Mouse (Mus musculus): ENCODE data around the gene Cul7. TPM values are rescaled to one million over a fixed set of nuclear protein-coding genes. Genes with fewer than 3 reads are reported as not detected.
A peak's percentile ranks its signal among the peaks of the same experiment; 100 is the strongest.

Gene Cul7
- polyA plus RNA-seq (2012; ENCODE audit: insufficient read depth, insufficient read length, missing spikeins): 8.9 and 13.8 TPM in 2 replicates

GRCm38 (mm10) chr17:46650232-46651031 lies at the start of gene Cul7:
Gene Cul7 (plus strand): TSS chr17:46650337.
- Histone ChIP-seq H3K4me1 (ENCODE audit: control insufficient read depth, insufficient read depth, insufficient read length, low read length) (peaks cover 12% of the 10 kb centered on the region), H3K27ac (replicated peaks; ENCODE audit: low read depth, low read length) (peak within 1 kb of the TSS; percentile 88), H3K4me3 (ENCODE audit: insufficient read depth, low read depth, low read length) (peak within 1 kb of the TSS; percentile 79)

- no peak overlapping the region for H3K27ac ChIP-seq (replicated peaks; ENCODE audit: low read depth, low read length)
- no peaks in the 10 kb centered on the region for H3K4me1 ChIP-seq (ENCODE audit: control insufficient read depth, insufficient read depth, insufficient read length, low read length)
- no peak overlapping the region for H3K4me3 ChIP-seq (ENCODE audit: insufficient read depth, low read depth, low read length)
Observed at GRCm38 (mm10) chr17:46600569-46600968, 49.6 kb upstream of the Cul7 start.

- Histone ChIP-seq H3K4me1 (ENCODE audit: control insufficient read depth, insufficient read depth, insufficient read length, low read length) (no peaks in the 10 kb centered on the region), H3K27ac (replicated peaks; ENCODE audit: low read depth, low read length) (no peak overlapping the region), H3K4me3 (ENCODE audit: insufficient read depth, low read depth, low read length) (no peak overlapping the region)
Observed at GRCm38 (mm10) chr17:46602212-46602611, 47.9 kb upstream of the Cul7 start.

GRCm38 (mm10) chr17:46603229-46603628 lies 46.9 kb upstream of the Cul7 start:
- Histone ChIP-seq H3K4me3 (ENCODE audit: insufficient read depth, low read depth, low read length) (no peak overlapping the region), H3K27ac (replicated peaks; ENCODE audit: low read depth, low read length) (no peak overlapping the region), H3K4me1 (ENCODE audit: control insufficient read depth, insufficient read depth, insufficient read length, low read length) (no peaks in the 10 kb centered on the region)

GRCm38 (mm10) chr17:46605126-46605525 lies 45.0 kb upstream of the Cul7 start:
- H3K4me1 ChIP-seq (ENCODE audit: control insufficient read depth, insufficient read depth, insufficient read length, low read length): no peaks in the 10 kb centered on the region
- no peak overlapping the region for H3K4me3 ChIP-seq (ENCODE audit: insufficient read depth, low read depth, low read length)
- H3K27ac ChIP-seq (replicated peaks; ENCODE audit: low read depth, low read length): no peak overlapping the region

- no peak overlapping the region for H3K4me3 ChIP-seq (ENCODE audit: insufficient read depth, low read depth, low read length)
- no peak overlapping the region for H3K27ac ChIP-seq (replicated peaks; ENCODE audit: low read depth, low read length)
- no peaks in the 10 kb centered on the region for H3K4me1 ChIP-seq (ENCODE audit: control insufficient read depth, insufficient read depth, insufficient read length, low read length)
Observed at GRCm38 (mm10) chr17:46605987-46606386, 44.1 kb upstream of the Cul7 start.

- H3K27ac ChIP-seq (replicated peaks; ENCODE audit: low read depth, low read length): peak overlapping the region; percentile 57; the same call in 1 of the 2 replicates
- H3K4me3 ChIP-seq (ENCODE audit: insufficient read depth, low read depth, low read length): peak overlapping the region; percentile 50
- H3K4me1 ChIP-seq (ENCODE audit: control insufficient read depth, insufficient read depth, insufficient read length, low read length): no peaks in the 10 kb centered on the region
Observed at GRCm38 (mm10) chr17:46609721-46610514, 40.2 kb upstream of the Cul7 start.

GRCm38 (mm10) chr17:46611316-46611715 lies 38.8 kb upstream of the Cul7 start:
- Histone ChIP-seq H3K4me1 (ENCODE audit: control insufficient read depth, insufficient read depth, insufficient read length, low read length) (no peaks in the 10 kb centered on the region), H3K27ac (replicated peaks; ENCODE audit: low read depth, low read length) (no peak overlapping the region), H3K4me3 (ENCODE audit: insufficient read depth, low read depth, low read length) (no peak overlapping the region)

- H3K27ac ChIP-seq (replicated peaks; ENCODE audit: low read depth, low read length): no peak overlapping the region
- H3K4me3 ChIP-seq (ENCODE audit: insufficient read depth, low read depth, low read length): no peak overlapping the region
- H3K4me1 ChIP-seq (ENCODE audit: control insufficient read depth, insufficient read depth, insufficient read length, low read length): no peaks in the 10 kb centered on the region
Observed at GRCm38 (mm10) chr17:46612189-46612588, 37.9 kb upstream of the Cul7 start.

GRCm38 (mm10) chr17:46612820-46613219 lies 37.3 kb upstream of the Cul7 start:
- Histone ChIP-seq H3K27ac (replicated peaks; ENCODE audit: low read depth, low read length) (no peak overlapping the region), H3K4me1 (ENCODE audit: control insufficient read depth, insufficient read depth, insufficient read length, low read length) (no peaks in the 10 kb centered on the region), H3K4me3 (ENCODE audit: insufficient read depth, low read depth, low read length) (no peak overlapping the region)

- H3K4me3 ChIP-seq (ENCODE audit: insufficient read depth, low read depth, low read length): no peak overlapping the region
- H3K27ac ChIP-seq (replicated peaks; ENCODE audit: low read depth, low read length): no peak overlapping the region
- H3K4me1 ChIP-seq (ENCODE audit: control insufficient read depth, insufficient read depth, insufficient read length, low read length): no peaks in the 10 kb centered on the region
Observed at GRCm38 (mm10) chr17:46613229-46613628, 36.9 kb upstream of the Cul7 start.

- Histone ChIP-seq H3K4me3 (ENCODE audit: insufficient read depth, low read depth, low read length) (no peak overlapping the region), H3K4me1 (ENCODE audit: control insufficient read depth, insufficient read depth, insufficient read length, low read length) (no peaks in the 10 kb centered on the region), H3K27ac (replicated peaks; ENCODE audit: low read depth, low read length) (no peak overlapping the region)
Observed at GRCm38 (mm10) chr17:46617799-46618198, 32.3 kb upstream of the Cul7 start.

- Histone ChIP-seq H3K4me3 (ENCODE audit: insufficient read depth, low read depth, low read length) (no peak overlapping the region), H3K27ac (replicated peaks; ENCODE audit: low read depth, low read length) (no peak overlapping the region)
Observed at GRCm38 (mm10) chr17:46618394-46618768, 31.8 kb upstream of the Cul7 start.

GRCm38 (mm10) chr17:46618769-46619682 lies 31.1 kb upstream of the Cul7 start:
- no peaks in the 10 kb centered on the region for H3K4me1 ChIP-seq (ENCODE audit: control insufficient read depth, insufficient read depth, insufficient read length, low read length)
- no peak overlapping the region for H3K4me3 ChIP-seq (ENCODE audit: insufficient read depth, low read depth, low read length)
- H3K27ac ChIP-seq (replicated peaks; ENCODE audit: low read depth, low read length): no peak overlapping the region

More at GRCm38 (mm10) chr17:46618394-46618768, 31.8 kb upstream of the Cul7 start:
- H3K4me1 ChIP-seq (ENCODE audit: control insufficient read depth, insufficient read depth, insufficient read length, low read length): no peaks in the 10 kb centered on the region

Data from brown adipose tissue, adult 24 weeks (tissue).